Mouse (Mus musculus) T-helper 17 cell (primary cell): Measurements from ENCODE around the gene Prl3a1.

Experiments used
- in situ Hi-C, 2 experiments: fragments of 300-600 bp; cut with MboI, MseI; formaldehyde crosslinking; loops; 1 replicate in 1 of 2; 2 replicates in 1 of 2; pipeline ENCODE4 v1.15.1; 2025; ENCODE audit warnings: high pct_unique_total_duplicates in 2 of 2

Prl3a1 gene

GRCm38 (mm10) chr13:27259136-27259535 is at the start of gene Prl3a1:
TSS of gene Prl3a1 (plus strand) at chr13:27259436.
- in situ Hi-C loops = no loop called here

GRCm38 (mm10) chr13:27241547-27241946 is 17.7 kb upstream of the Prl3a1 start, which contains the start of gene Prl3b1:
TSS of gene Prl3b1 (plus strand) at chr13:27241847.
- in situ Hi-C loops = no loop called here

DNA sequence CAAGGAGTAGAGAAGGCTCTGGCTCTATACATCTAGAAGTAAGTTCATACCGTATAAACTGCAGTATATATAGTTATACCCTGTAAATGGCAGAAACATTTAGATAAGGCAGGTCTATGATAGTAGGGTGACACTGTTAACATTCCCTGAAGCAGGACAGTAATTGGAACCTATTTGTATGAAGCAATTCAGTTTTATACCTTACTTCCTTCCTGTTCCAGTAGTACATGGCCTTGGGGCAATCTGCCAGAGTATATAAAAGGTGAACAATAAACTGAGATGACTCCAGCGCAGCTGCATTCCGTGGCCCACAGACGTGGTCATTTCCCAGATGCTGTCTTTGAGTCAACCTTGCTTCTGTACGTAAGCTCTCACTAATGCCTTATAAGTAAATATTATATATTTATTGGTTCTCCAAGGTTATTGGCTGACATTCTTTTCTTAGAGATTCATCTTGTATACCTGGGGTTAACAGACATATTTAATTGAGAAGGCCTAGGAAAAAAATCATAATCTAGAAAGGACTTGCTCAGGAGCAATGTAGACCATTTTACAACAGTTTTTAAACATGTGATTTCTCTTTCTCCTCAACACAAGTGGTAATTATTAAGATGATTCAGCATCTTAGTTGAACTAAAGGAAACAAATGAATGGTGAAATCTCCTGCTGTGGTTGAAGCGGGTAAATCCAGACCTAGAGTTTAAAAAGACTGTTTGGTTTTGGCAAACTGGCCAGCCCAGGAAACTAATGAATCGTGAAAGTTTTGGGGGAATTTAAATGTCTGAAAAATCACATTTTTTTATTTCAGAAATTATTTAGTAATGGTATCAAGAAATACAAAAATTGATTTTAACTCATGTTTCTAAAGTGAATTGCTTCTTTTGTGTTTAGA is 53.3 kb downstream of the Prl3a1 start, which contains the start of gene Prl6a1:
Gene Prl6a1 (plus strand): TSS at position 294 of the 892 bp plus-strand sequence.
- in situ Hi-C loops = no loop called here
